Mouse (Mus musculus) heart, postnatal 0 days (tissue): ENCODE data around the gene Plp2. TPM values are rescaled to one million over a fixed set of nuclear protein-coding genes. Genes with fewer than 3 reads are reported as not detected.
A peak's percentile ranks its signal among the peaks of the same experiment; 100 is the strongest.

Experiments
- ATAC-seq: fragments of 200-750 bp; cut with Nextera tagmentation; 2 replicates; pipeline ENCODE4 v1.8.0; 2017; ENCODE audit warnings: low read depth, moderate number of reproducible peaks, moderate library complexity; ENCODE audit not compliant: insufficient read depth
- DNase-seq: peaks from one replicate; pipeline ENCODE4 v3.0.0-alpha.2; 2016; ENCODE audit warnings: low spot score
- H3K27ac ChIP-seq: fragments of 300-500 bp; sonication (generic); 2 replicates; pipeline ENCODE4 v1.5.1; 2014; ENCODE audit warnings: low read depth, mild to moderate bottlenecking
- H3K27me3 ChIP-seq: fragments of 300-500 bp; sonication (generic); 2 replicates; pipeline ENCODE4 v1.6.1; 2014; ENCODE audit warnings: low read length, mixed read lengths; ENCODE audit not compliant: control insufficient read depth, insufficient read depth
- H3K36me3 ChIP-seq: fragments of 300-500 bp; sonication (generic); replicated peaks from 2 replicates; pipeline ENCODE4 v1.6.1; 2014; ENCODE audit warnings: low read length, mixed read lengths; ENCODE audit not compliant: control insufficient read depth, insufficient read depth
- H3K4me1 ChIP-seq: fragments of 300-500 bp; sonication (generic); 2 replicates; pipeline ENCODE4 v1.6.1; 2014; ENCODE audit warnings: antibody characterized with exemption; ENCODE audit not compliant: control insufficient read depth, insufficient read depth
- H3K4me2 ChIP-seq: fragments of 300-500 bp; sonication (generic); 2 replicates; pipeline ENCODE4 v1.6.1; 2014; ENCODE audit warnings: low read depth, mild to moderate bottlenecking, low read length, moderate library complexity
- H3K4me3 ChIP-seq: fragments of 300-500 bp; sonication (generic); 2 replicates; pipeline ENCODE4 v1.5.1; 2014; ENCODE audit warnings: low read depth, low read length
- H3K9ac ChIP-seq: fragments of 300-500 bp; sonication (generic); replicated peaks from 2 replicates; pipeline ENCODE4 v1.6.1; 2014; ENCODE audit warnings: low read depth, low read length, mixed read lengths
- H3K9me3 ChIP-seq: fragments of 300-500 bp; sonication (generic); replicated peaks from 2 replicates; pipeline ENCODE4 v1.6.1; 2016; ENCODE audit warnings: low read length; ENCODE audit not compliant: control insufficient read depth
- CTCF ChIP-seq: IDR thresholded peaks from 2 replicates; pipeline ENCODE4 v1.5.1; 2016; ENCODE audit warnings: antibody characterized with exemption, control low read depth, low read depth
- EP300 ChIP-seq: IDR thresholded peaks from 2 replicates; pipeline ENCODE4 v1.6.1; 2016; ENCODE audit warnings: antibody characterized with exemption, low read depth
- WGBS: fragments of 180-500 bp; shearing (Covaris S2); extraction: QIAGEN DNeasy Blood & Tissue Kit; methylation state at CpG from one replicate; pipeline ENCODE4 v1.1.7; 2014; 5-methylcytosine and 5-hydroxymethylcytosine counted together
- polyA plus RNA-seq: library from polyadenylated mRNA; unstranded; fragments of >200 nt; fragmentation: Nextera tagmentation; extraction: Ambion mirVana; gene quantifications from 2 replicates; pipeline ENCODE4 v1.2.1, GENCODE M21; 2015
- total RNA-seq: library from RNA; depleted of rRNA; stranded (reverse); fragments of >200 nt; gene quantifications from 2 replicates; pipeline ENCODE4 v1.2.3, GENCODE M21; 2014; ENCODE audit warnings: low replicate concordance

The Plp2 gene
- total and polyA plus RNA-seq, 2 experiments from 2014 or later: 91.1 to 134 TPM

DNA sequence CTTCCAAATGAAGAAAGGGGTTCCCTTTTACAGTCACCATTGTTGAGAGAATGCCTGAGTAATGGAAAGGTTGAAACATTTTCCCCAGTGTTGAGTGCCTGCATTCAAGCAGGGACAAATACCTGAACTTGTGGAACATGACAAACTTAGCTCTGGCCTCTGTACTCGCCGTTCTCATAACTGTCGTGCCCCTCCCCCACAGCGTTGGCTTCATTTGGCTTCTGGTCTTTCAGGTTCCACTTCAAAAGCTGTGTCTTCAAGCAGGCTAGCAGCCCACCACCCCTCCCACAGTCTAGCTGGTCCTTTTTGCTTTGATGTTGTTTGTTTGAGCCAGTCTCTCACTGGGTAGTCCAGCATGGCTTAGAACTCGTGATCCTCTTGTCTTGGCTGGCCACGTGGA is 1.5 kb upstream of the Plp2 start:
- ATAC-seq: no peak
- Histone ChIP-seq H3K27me3 (no peaks in the 10 kb centered on the region), H3K4me2 (no peak overlapping the region), H3K4me3 (no peak overlapping the region), H3K9ac (no peak overlapping the region), H3K9me3 (no peaks in the 10 kb centered on the region), H3K27ac (no peak overlapping the region), H3K4me1 (0 out of 2 replicates have a peak, but pooled peaks cover 12% of the 10 kb centered on the region), H3K36me3 (peaks cover 8% of the 10 kb centered on the region)
- DNase-seq: no peak
- whole genome bisulfite sequencing: 40% methylated on average over 6 of the region's 6 CpGs
- no peak for TF ChIP-seq EP300
- no peak for TF ChIP-seq CTCF

DNA sequence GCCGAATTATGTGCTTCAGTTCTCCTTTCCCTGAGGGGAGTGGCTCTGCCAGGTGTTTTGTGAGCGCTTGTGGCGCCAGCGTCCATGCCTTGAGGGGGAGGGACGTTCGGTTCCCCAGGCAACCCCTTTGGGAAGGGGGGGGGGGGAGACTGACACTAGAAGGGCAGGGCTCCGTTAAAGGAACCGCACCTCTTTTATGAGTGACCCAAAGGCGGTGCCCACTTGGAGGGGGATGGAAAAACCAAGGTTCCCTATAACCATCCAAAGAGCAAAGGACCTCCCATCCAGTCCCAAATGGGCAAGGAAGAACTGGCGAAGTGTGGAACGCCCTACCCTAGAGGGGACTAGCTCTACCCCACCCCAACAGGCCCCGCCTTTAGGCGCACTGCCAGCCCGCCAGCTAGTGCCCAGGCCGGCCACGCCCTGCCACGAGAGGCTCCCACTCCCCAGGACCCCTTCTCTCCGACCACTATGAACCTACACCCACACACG is 754 bp downstream of the Plp2 start:
- peak overlapping the region; percentile 82 for H3K27ac ChIP-seq
- H3K4me1 ChIP-seq: 0 out of 2 replicates have a peak, but pooled peaks cover 12% of the 10 kb centered on the region
- H3K9ac ChIP-seq: peak overlapping the region; percentile 70
- no peak for TF ChIP-seq EP300
- TF ChIP-seq CTCF: no peak
- H3K4me3 ChIP-seq: peak overlapping the region; percentile 63
- H3K27me3 ChIP-seq: no peaks in the 10 kb centered on the region
- WGBS: 22% methylated on average over 19 of the region's 19 CpGs
- H3K9me3 ChIP-seq: no peaks in the 10 kb centered on the region
- peak overlapping the region; percentile 69 for H3K4me2 ChIP-seq
- peak; percentile 78 for ATAC-seq
- no peak for DNase-seq
- H3K36me3 ChIP-seq: peaks cover 21% of the 10 kb centered on the region

DNA sequence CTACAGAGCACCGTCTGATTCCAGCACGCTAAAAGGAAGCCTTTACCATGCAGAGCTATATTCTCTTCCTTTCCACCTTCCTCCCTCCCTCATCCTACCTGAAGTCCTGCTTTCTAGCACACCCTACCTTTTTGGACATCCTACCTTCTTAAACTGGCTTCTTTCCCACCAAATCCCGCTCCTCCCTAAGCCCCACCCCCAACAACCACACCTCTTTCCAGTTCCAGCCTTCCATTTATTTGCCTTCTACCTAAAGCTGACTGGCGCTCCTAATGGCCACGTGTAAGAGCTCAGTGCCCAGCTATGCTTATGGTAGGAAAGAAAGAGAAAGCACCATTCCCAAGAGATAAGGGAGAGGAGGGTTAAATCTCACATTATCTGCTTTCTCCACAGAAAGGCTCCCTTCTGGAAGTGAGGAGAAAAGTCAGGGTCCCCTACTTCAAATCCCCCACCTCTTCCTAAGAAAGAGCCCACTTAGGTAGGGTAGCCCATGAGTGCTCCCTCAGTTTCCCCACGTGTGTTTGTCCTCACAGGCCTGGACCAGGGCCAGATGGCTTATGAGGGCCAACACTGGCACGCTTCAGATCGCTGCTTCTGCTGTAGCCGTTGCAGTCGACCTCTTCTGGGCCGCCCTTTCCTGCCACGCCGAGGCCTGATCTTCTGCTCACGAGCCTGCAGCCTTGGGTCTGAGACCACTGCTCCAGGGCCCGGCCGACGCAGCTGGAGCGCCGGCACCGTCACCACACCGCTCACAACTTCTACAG is 5.3 kb downstream of the Plp2 start:
- Histone ChIP-seq H3K36me3 (peaks cover 34% of the 10 kb centered on the region), H3K9ac (no peak overlapping the region), H3K4me2 (no peak overlapping the region), H3K9me3 (no peaks in the 10 kb centered on the region), H3K27me3 (no peaks in the 10 kb centered on the region), H3K27ac (no peak overlapping the region), H3K4me3 (no peak overlapping the region), H3K4me1 (peaks cover 2% of the 10 kb centered on the region; the same call in 1 of the 2 replicates)
- DNase-seq (no peak), ATAC-seq (no peak)
- 63% methylated on average over 21 of the region's 21 CpGs for WGBS
- TF ChIP-seq EP300: no peak

DNA sequence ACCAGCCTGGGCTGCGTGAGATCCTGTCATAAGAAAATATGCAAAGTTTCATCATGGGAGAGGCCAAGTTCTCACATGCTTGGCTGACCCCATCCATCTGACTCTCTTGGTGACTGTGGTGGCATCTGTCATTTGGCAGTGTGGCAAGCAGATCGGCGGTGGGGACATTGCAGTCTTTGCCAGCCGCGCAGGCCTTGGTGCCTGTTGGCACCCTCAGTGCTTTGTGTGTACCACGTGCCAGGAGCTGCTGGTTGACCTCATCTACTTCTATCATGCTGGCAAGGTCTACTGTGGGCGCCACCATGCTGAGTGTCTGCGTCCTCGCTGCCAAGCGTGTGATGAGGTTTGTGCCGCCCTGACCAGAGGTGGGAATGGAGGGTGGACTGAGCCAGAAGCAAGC is 6.4 kb downstream of the Plp2 start:
- DNase-seq (no peak), ATAC-seq (no peak)
- TF ChIP-seq EP300 (no peak), CTCF (no peak)
- H3K4me2 ChIP-seq: no peak overlapping the region
- 78% methylated on average over 11 of the region's 11 CpGs for WGBS
- no peak overlapping the region for H3K4me3 ChIP-seq
- H3K36me3 ChIP-seq: peaks cover 34% of the 10 kb centered on the region
- H3K27me3 ChIP-seq: no peaks in the 10 kb centered on the region
- H3K9ac ChIP-seq: no peak overlapping the region
- no peaks in the 10 kb centered on the region for H3K9me3 ChIP-seq
- H3K27ac ChIP-seq: no peak overlapping the region
- H3K4me1 ChIP-seq: peaks cover 2% of the 10 kb centered on the region; the same call in 1 of the 2 replicates

DNA sequence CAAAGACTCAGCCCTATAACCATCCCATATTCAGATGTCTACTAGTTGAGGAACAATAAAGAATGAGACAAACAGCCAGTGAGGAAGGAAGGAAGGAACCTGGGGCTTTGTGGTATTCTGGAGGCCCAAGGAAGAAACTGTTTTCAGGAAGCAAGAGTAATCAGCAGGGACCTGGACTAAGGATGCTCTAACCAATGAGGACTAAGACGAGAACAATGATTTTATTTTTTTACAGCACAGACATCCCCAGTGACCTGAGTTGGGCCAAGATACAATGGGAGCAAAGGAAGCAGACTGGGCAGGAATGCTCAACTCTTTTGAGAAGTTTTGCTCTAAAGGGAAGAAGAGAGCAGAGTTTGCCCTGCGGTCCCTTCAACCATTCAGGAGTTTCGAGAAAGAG is 8.3 kb downstream of the Plp2 start:
- no peaks in the 10 kb centered on the region for H3K27me3 ChIP-seq
- peaks cover 11% of the 10 kb centered on the region for H3K4me1 ChIP-seq
- TF ChIP-seq CTCF (no peak), EP300 (no peak)
- H3K4me2 ChIP-seq: no peak overlapping the region
- no peak for DNase-seq
- H3K4me3 ChIP-seq: no peak overlapping the region
- H3K36me3 ChIP-seq: peaks cover 26% of the 10 kb centered on the region; the same call in 1 of the 2 replicates
- H3K9me3 ChIP-seq: no peaks in the 10 kb centered on the region
- H3K27ac ChIP-seq: peak overlapping the region; percentile 70
- no peak overlapping the region for H3K9ac ChIP-seq
- WGBS: 61% methylated on average over 3 of the region's 3 CpGs
- no peak for ATAC-seq

DNA sequence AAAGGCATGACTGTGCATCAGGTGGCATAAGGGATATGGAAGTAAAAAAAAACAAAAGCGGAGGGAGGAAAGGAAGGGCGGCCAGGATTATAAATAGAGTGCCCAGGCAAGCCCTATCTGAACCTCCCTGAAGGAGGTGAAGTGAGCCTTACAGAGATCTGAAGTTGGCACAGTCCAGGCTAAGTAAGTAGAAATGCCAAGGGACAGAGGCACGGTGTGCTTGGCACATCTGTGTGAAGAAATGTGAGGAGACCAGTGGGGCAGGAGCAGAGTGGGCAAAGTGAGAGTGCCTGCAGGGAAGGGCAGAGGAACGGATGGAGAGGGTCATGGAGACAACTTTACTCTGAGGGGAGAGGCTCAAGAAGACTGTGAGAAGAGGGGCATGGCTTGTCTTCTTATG is 10.1 kb downstream of the Plp2 start:
- 35% methylated on average over 4 of the region's 4 CpGs for WGBS
- ATAC-seq (no peak), DNase-seq (no peak)
- H3K27ac ChIP-seq: peak overlapping the region; percentile 55
- peaks cover 11% of the 10 kb centered on the region for H3K4me1 ChIP-seq
- peaks cover 13% of the 10 kb centered on the region; the same call in 1 of the 2 replicates for H3K36me3 ChIP-seq
- H3K27me3 ChIP-seq: no peaks in the 10 kb centered on the region
- no peak overlapping the region for H3K4me2 ChIP-seq
- no peak for TF ChIP-seq CTCF
- no peak for TF ChIP-seq EP300
- no peak overlapping the region for H3K9ac ChIP-seq
- H3K9me3 ChIP-seq: no peaks in the 10 kb centered on the region
- no peak overlapping the region for H3K4me3 ChIP-seq
